20 mouse cellular contexts compared by ENCODE assay signal in the genomic region with DNA sequence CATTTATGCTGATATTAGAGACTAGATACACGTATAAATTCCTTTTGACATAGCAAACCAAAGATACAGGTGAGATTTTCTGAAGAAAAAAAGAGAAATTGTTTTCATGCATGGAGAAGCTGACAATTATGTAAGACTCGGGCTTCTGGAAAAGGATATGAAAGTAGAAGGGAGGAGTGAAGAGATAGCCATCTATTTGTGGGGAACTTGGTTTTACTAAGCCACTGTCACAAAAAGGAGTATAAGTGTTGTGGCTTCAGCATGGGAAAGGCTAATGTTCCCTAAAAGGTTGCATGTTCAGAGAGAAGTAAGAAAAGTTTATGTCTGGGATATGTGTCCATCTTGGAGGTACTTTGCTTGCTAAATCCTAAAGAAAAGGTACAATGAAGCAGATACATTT.
DNase-seq lines count a peak whose midpoint lies in the region; ATAC-seq lines count a peak whose summit lies in the region.
"Had no signal": no experiment of that assay in that cellular context is flagged by ENCODE, and none has a peak within 500 bp of the region (broad histone marks: within the 10 kb centered on the region; RNA-seq: fewer than 3 reads in every experiment).

No protein-coding gene starts in this region.

- DNase-seq in neural tube, embryonic 10.5 days (ENCODE audit: extremely low spot score, low spot score) = no peak
- DNase-seq in adipocyte (ENCODE audit: low spot score) = no peak
- no peak for DNase-seq in adrenal gland, postnatal 25 days
- DNase-seq: adrenal gland, adult 2 months; adrenal gland, adult 8-10 months; adrenal gland, postnatal 10 days; adrenal gland, postnatal 14 days; adrenal gland, postnatal 36 days; B cell, adult 2 months; cerebellum, adult 11 months; cerebellum, adult 11-12 months; cerebellum, adult 18-20 months; cerebellum, adult 2 months; cerebellum, adult 8-10 months had no signal

- peak; percentile 54 for ATAC-seq in common myeloid progenitor, adult 5-6 weeks (replicated peaks; ENCODE audit: low read depth, poor library complexity, severe bottlenecking)
- ATAC-seq in granulocyte monocyte progenitor cell, adult 5-6 weeks (replicated peaks; ENCODE audit: poor library complexity, severe bottlenecking) = peak; percentile 76
- peak; percentile 52; the same call in 1 of the 2 replicates for ATAC-seq in megakaryocyte progenitor cell, adult 5-6 weeks (replicated peaks; ENCODE audit: poor library complexity)
- ATAC-seq: activated CD4-positive, CD25-positive, alpha-beta regulatory T cell, adult 4 months; CD4-positive, CD25-positive, alpha-beta regulatory T cell, adult 4 months; Patski had no signal
